Mouse (Mus musculus) thymus, adult 2 months (tissue): Measurements from ENCODE around the gene Stxbp1. TPM values are rescaled to one million over a fixed set of nuclear protein-coding genes. Genes with fewer than 3 reads are reported as not detected.
A peak's percentile ranks its signal among the peaks of the same experiment; 100 is the strongest.

Experiments used
- DNase-seq: peaks from one replicate; pipeline ENCODE4 v3.0.0; 2021
- H3K27ac ChIP-seq: fragments of 200-500 bp; 2 replicates; pipeline ENCODE4 v1.5.1; 2012; ENCODE audit warnings: low read length, control low read depth; ENCODE audit not compliant: control insufficient read depth, insufficient read depth
- H3K27me3 ChIP-seq: fragments of 200-500 bp; 2 replicates; pipeline ENCODE4 v1.6.1; 2012; ENCODE audit warnings: mild to moderate bottlenecking, low read length, moderate library complexity, mixed read lengths; ENCODE audit not compliant: control insufficient read depth, insufficient read depth
- H3K36me3 ChIP-seq: fragments of 200-500 bp; 2 replicates; pipeline ENCODE4 v1.6.1; 2012; ENCODE audit warnings: mild to moderate bottlenecking, low read length, moderate library complexity; ENCODE audit not compliant: control insufficient read depth, insufficient read depth
- H3K4me1 ChIP-seq: fragments of 200-500 bp; replicated peaks from 2 replicates; pipeline ENCODE4 v1.6.1; 2012; ENCODE audit warnings: low read length; ENCODE audit not compliant: control insufficient read depth, insufficient read depth
- H3K4me3 ChIP-seq: fragments of 200-500 bp; 2 replicates; pipeline ENCODE4 v1.5.1; 2012; ENCODE audit warnings: mild to moderate bottlenecking, low read length, control low read depth, moderate library complexity; ENCODE audit not compliant: control insufficient read depth, insufficient read depth
- CTCF ChIP-seq: fragments of 200-500 bp; IDR thresholded peaks from 2 replicates; pipeline ENCODE4 v1.5.1; 2012; ENCODE audit warnings: mild to moderate bottlenecking, control low read depth, low read length, moderate library complexity, borderline replicate concordance; ENCODE audit not compliant: control insufficient read depth, poor library complexity, insufficient read depth; ENCODE audit errors: extremely low read depth
- POLR2A ChIP-seq: fragments of 200-500 bp; IDR thresholded peaks from 2 replicates; pipeline ENCODE4 v1.6.1; 2012; ENCODE audit warnings: mild to moderate bottlenecking, low read length, control low read depth, moderate library complexity; ENCODE audit not compliant: control insufficient read depth, poor library complexity, insufficient read depth; ENCODE audit errors: extremely low read depth
- WGBS: fragments of 180-500 bp; shearing (Covaris S2); methylation state at CpG from one replicate; pipeline ENCODE4 v1.1.7; 2018; 5-methylcytosine and 5-hydroxymethylcytosine counted together
- polyA plus RNA-seq: library from polyadenylated mRNA; depleted of rRNA; stranded (reverse); fragments of >200 nt; gene quantifications from 2 replicates; pipeline ENCODE4 v1.2.3, GENCODE M21; 2012

Gene Stxbp1
- polyA plus RNA-seq, 1 experiment, result 6.6 TPM

GRCm38 (mm10) chr2:32890280-32890679 lies 43.2 kb upstream of the Stxbp1 start:
- TF ChIP-seq CTCF, result no peak
- TF ChIP-seq POLR2A, result no peak
- no peak overlapping the region for H3K4me3 ChIP-seq
- H3K27ac ChIP-seq, result no peak overlapping the region
- peaks cover 11% of the 10 kb centered on the region for H3K4me1 ChIP-seq
- H3K27me3 ChIP-seq, result no peaks in the 10 kb centered on the region
- DNase-seq, result peak; percentile 18
- H3K36me3 ChIP-seq, result no peaks in the 10 kb centered on the region
- 10% methylated on average over 3 of the region's 3 CpGs for WGBS

DNA sequence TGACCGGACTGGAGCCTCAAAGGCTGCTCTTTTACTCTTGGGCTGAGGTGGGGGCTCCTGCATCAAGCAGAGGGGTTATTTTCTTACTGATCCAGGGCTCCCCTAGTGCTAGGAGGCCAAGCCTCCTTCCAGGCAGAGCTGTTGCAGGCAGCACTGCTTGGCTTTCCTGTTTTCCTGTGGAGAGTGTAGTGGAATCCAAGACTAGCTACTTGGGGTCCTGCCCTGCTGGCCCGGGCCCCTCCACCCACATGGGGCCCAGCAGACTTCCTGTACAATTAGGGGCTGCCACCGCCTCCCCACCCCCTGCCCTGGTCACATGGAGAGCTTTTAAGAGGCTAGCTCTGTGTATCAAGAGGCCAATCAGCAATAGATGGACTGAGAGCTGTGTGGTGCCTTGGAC lies 41.5 kb upstream of the Stxbp1 start:
- no peak overlapping the region for H3K27ac ChIP-seq
- H3K27me3 ChIP-seq, result no peaks in the 10 kb centered on the region
- H3K4me3 ChIP-seq, result no peak overlapping the region
- peaks cover 13% of the 10 kb centered on the region for H3K4me1 ChIP-seq
- TF ChIP-seq CTCF, result no peak
- no peak for TF ChIP-seq POLR2A
- H3K36me3 ChIP-seq, result no peaks in the 10 kb centered on the region
- no peak for DNase-seq
- WGBS, result 62% methylated on average over 3 of the region's 3 CpGs

DNA sequence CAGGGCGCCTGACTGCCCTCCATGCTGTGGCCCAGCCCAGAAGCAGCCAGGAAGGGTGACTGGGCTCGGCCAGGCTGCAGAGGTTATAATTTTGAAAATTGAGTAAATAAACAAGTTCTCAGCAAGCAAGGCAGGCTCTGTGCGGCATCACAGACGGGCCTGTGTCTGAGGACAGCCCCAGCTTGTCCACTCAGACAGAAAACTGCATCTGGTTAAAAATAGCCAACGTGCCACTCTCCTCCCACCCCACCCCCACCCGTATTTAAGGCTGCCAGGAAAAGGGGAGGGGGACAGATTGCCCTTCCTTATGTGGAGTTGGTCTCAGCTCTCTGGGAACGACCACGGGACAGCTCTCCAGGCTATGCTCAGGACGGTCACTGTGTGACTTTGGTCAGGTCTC lies 41.0 kb upstream of the Stxbp1 start:
- Histone ChIP-seq H3K4me3 (no peak overlapping the region), H3K36me3 (no peaks in the 10 kb centered on the region), H3K27ac (no peak overlapping the region), H3K27me3 (no peaks in the 10 kb centered on the region), H3K4me1 (peaks cover 14% of the 10 kb centered on the region)
- TF ChIP-seq CTCF (no peak), POLR2A (no peak)
- no peak for DNase-seq
- 72% methylated on average over 9 of the region's 9 CpGs for WGBS

- no peak overlapping the region for H3K27ac ChIP-seq
- WGBS, result 21% methylated on average over 7 of the region's 7 CpGs
- no peaks in the 10 kb centered on the region for H3K36me3 ChIP-seq
- no peak for TF ChIP-seq CTCF
- no peaks in the 10 kb centered on the region for H3K27me3 ChIP-seq
- no peak overlapping the region for H3K4me3 ChIP-seq
- no peak for DNase-seq
- H3K4me1 ChIP-seq, result peaks cover 16% of the 10 kb centered on the region
Measured at GRCm38 (mm10) chr2:32884745-32885144, 37.7 kb upstream of the Stxbp1 start.

- 7% methylated on average over 21 of the region's 21 CpGs for WGBS
- Histone ChIP-seq H3K27ac (no peak overlapping the region), H3K4me3 (no peak overlapping the region), H3K36me3 (no peaks in the 10 kb centered on the region), H3K4me1 (peaks cover 16% of the 10 kb centered on the region), H3K27me3 (no peaks in the 10 kb centered on the region)
- no peak for DNase-seq
- TF ChIP-seq POLR2A (no peak), CTCF (no peak)
Measured at GRCm38 (mm10) chr2:32882283-32883043, 35.4 kb upstream of the Stxbp1 start.

DNA sequence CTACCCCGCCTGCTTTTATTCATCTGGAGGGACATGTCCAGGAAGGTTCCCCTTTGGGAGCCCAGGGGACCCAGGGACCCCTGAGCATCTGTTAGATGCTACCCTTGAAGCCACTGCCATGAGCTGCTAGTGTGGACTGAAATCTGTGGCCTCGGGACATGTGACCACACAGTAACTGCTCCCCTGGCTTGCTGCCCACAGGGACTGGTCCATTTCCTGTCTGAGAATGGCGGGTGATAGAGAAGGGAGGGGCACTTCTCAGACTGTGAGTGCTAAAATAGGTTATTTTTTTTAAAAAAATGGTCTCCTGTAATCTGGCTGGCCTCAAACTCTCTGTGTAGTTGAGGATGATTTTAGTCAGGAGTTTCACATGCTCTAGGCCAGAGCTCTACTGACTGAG lies 34.7 kb upstream of the Stxbp1 start:
- WGBS, result 27% methylated on average over 3 of the region's 3 CpGs
- Histone ChIP-seq H3K4me3 (no peak overlapping the region), H3K27ac (no peak overlapping the region), H3K36me3 (no peaks in the 10 kb centered on the region), H3K4me1 (peaks cover 16% of the 10 kb centered on the region), H3K27me3 (no peaks in the 10 kb centered on the region)
- DNase-seq, result no peak
- no peak for TF ChIP-seq POLR2A
- no peak for TF ChIP-seq CTCF

- Histone ChIP-seq H3K36me3 (no peaks in the 10 kb centered on the region), H3K27ac (no peak overlapping the region), H3K4me1 (peaks cover 22% of the 10 kb centered on the region), H3K4me3 (no peak overlapping the region), H3K27me3 (peaks cover 4% of the 10 kb centered on the region; the same call in 1 of the 2 replicates)
- DNase-seq, result no peak
- TF ChIP-seq POLR2A (no peak), CTCF (no peak)
- WGBS, result 81% methylated on average over 6 of the region's 6 CpGs
Measured at GRCm38 (mm10) chr2:32881054-32881453, 34.0 kb upstream of the Stxbp1 start.
